10 mouse cellular contexts compared by ENCODE assay signal in genomic region chr4:114664063-114665036, GRCm38 (mm10).
DNase-seq lines count a peak whose midpoint lies in the region; ATAC-seq lines count a peak whose summit lies in the region.
"Had no signal": no experiment of that assay in that cellular context is flagged by ENCODE, and none has a peak within 500 bp of the region (broad histone marks: within the 10 kb centered on the region; RNA-seq: fewer than 3 reads in every experiment).

No protein-coding gene starts in this region.

- H3K9ac ChIP-seq in midbrain, embryonic 16.5 days (ENCODE audit: low read depth, low read length) = no peak overlapping the region
- H3K9ac ChIP-seq: neural tube, embryonic 12.5 days had no signal

- 74% methylated on average over 9 of the region's 9 CpGs for WGBS in embryonic facial prominence, embryonic 10.5 days
- WGBS in midbrain, embryonic 16.5 days = 75% methylated on average over 9 of the region's 9 CpGs

- no peaks in the 10 kb centered on the region for H3K9me3 ChIP-seq in embryonic facial prominence, embryonic 10.5 days
- no peaks in the 10 kb centered on the region for H3K9me3 ChIP-seq in midbrain, embryonic 16.5 days (replicated peaks; ENCODE audit: control insufficient read depth, low read length, poor library complexity, severe bottlenecking)
- H3K9me3 ChIP-seq: neural tube, embryonic 12.5 days had no signal

- H3K36me3 ChIP-seq in embryonic facial prominence, embryonic 10.5 days (replicated peaks) = no peaks in the 10 kb centered on the region
- no peaks in the 10 kb centered on the region for H3K36me3 ChIP-seq in midbrain, embryonic 16.5 days (ENCODE audit: control insufficient read depth, insufficient read depth, low read length)
- H3K36me3 ChIP-seq: neural tube, embryonic 12.5 days had no signal

- peaks cover 97% of the 10 kb centered on the region for H3K27me3 ChIP-seq in embryonic facial prominence, embryonic 10.5 days (replicated peaks; ENCODE audit: low read depth, poor library complexity, severe bottlenecking)
- peaks cover 36% of the 10 kb centered on the region for H3K27me3 ChIP-seq in midbrain, embryonic 16.5 days (ENCODE audit: control insufficient read depth, insufficient read depth, low read depth, low read length)

- peak; percentile 62 for ATAC-seq in erythroblast, adult 5-6 weeks (replicated peaks; ENCODE audit: low FRiP score, poor library complexity, severe bottlenecking)
- ATAC-seq in midbrain, embryonic 16.5 days = no peak

- DNase-seq in spleen, postnatal 36 days (ENCODE audit: low spot score in 2 of 2) = peak; percentile 10 to 13
- no peak for DNase-seq in spleen, adult 18-20 months
- DNase-seq in kidney, postnatal 36 days = peak; percentile 41 to 48
- no peak for DNase-seq in embryonic facial prominence, embryonic 10.5 days (ENCODE audit: low spot score)
- no peak for DNase-seq in gastrocnemius, postnatal 14 days
- DNase-seq: cerebellum, adult 11-12 months; thymus, postnatal 4 days had no signal

- H3K4me1 ChIP-seq in embryonic facial prominence, embryonic 10.5 days = peaks cover 44% of the 10 kb centered on the region
- peaks cover 14% of the 10 kb centered on the region for H3K4me1 ChIP-seq in midbrain, embryonic 16.5 days (ENCODE audit: control insufficient read depth, insufficient read depth, low read length)

- H3K27ac ChIP-seq in embryonic facial prominence, embryonic 10.5 days (replicated peaks) = no peak overlapping the region
- no peak overlapping the region for H3K27ac ChIP-seq in midbrain, embryonic 16.5 days (ENCODE audit: low read length)
- H3K27ac ChIP-seq: neural tube, embryonic 12.5 days had no signal

- H3K4me2 ChIP-seq in midbrain, embryonic 16.5 days (ENCODE audit: low read length) = no peak overlapping the region
- H3K4me2 ChIP-seq: neural tube, embryonic 12.5 days had no signal

- no peak overlapping the region for H3K4me3 ChIP-seq in embryonic facial prominence, embryonic 10.5 days
- H3K4me3 ChIP-seq in midbrain, embryonic 16.5 days (ENCODE audit: low read depth, low read length) = no peak overlapping the region
- H3K4me3 ChIP-seq: neural tube, embryonic 12.5 days had no signal

- intact Hi-C loops in gastrocnemius, postnatal 14 days (cut with DNase I; ENCODE audit: low total_unique reads) = loop anchor here (5.0 kb wide), 2 partner anchors 243 to 283 kb away; partner anchors contain the start of gene Foxd2

Comparison
In these comparisons a context has a peak if more than half of its experiments do, and no peak if none do; other contexts are left out.
1. DNase-seq: peak in spleen, postnatal 36 days (2 of 2) and kidney, postnatal 36 days (2 of 2); none in spleen, adult 18-20 months (0 of 2), embryonic facial prominence, embryonic 10.5 days (single experiment) and gastrocnemius, postnatal 14 days (single experiment).